Mouse (Mus musculus) kidney, embryonic 14.5 days (tissue): Measurements from ENCODE around the gene Mdk. TPM values are rescaled to one million over a fixed set of nuclear protein-coding genes. Genes with fewer than 3 reads are reported as not detected.

Source experiments
- ATAC-seq: fragments of 200-750 bp; cut with Nextera tagmentation; 2 replicates; pipeline ENCODE4 v1.8.0; 2017; ENCODE audit warnings: moderate number of reproducible peaks, mild to moderate bottlenecking, moderate TSS enrichment, moderate library complexity; ENCODE audit not compliant: low FRiP score, low TSS enrichment
- H3K27ac ChIP-seq: fragments of 300-500 bp; sonication (generic); 2 replicates; pipeline ENCODE4 v1.5.1; 2014; ENCODE audit warnings: low read depth, mild to moderate bottlenecking, low read length, moderate library complexity, mixed read lengths
- H3K27me3 ChIP-seq: fragments of 300-500 bp; sonication (generic); 2 replicates; pipeline ENCODE4 v1.6.1; 2014; ENCODE audit warnings: mild to moderate bottlenecking, low read length; ENCODE audit not compliant: control insufficient read depth, insufficient read depth
- H3K36me3 ChIP-seq: fragments of 300-500 bp; sonication (generic); 2 replicates; pipeline ENCODE4 v1.6.1; 2014; ENCODE audit warnings: low read length, mixed read lengths; ENCODE audit not compliant: control insufficient read depth, insufficient read depth
- H3K4me1 ChIP-seq: fragments of 300-500 bp; sonication (generic); 2 replicates; pipeline ENCODE4 v1.6.1; 2014; ENCODE audit warnings: low read length, mixed read lengths; ENCODE audit not compliant: control insufficient read depth, insufficient read depth
- H3K4me2 ChIP-seq: fragments of 300-500 bp; sonication (generic); replicated peaks from 2 replicates; pipeline ENCODE4 v1.6.1; 2014; ENCODE audit warnings: low read depth, mild to moderate bottlenecking, low read length
- H3K4me3 ChIP-seq: fragments of 300-500 bp; sonication (generic); 2 replicates; pipeline ENCODE4 v1.5.1; 2014; ENCODE audit warnings: mild to moderate bottlenecking, low read length
- H3K9ac ChIP-seq: fragments of 300-500 bp; sonication (generic); 2 replicates; pipeline ENCODE4 v1.6.1; 2014; ENCODE audit warnings: low read depth, mild to moderate bottlenecking, low read length, moderate library complexity
- H3K9me3 ChIP-seq: fragments of 300-500 bp; sonication (generic); 2 replicates; pipeline ENCODE4 v1.6.1; 2016; ENCODE audit warnings: low read length; ENCODE audit not compliant: control insufficient read depth
- WGBS: fragments of 180-500 bp; shearing (Covaris S2); extraction: QIAGEN DNeasy Blood & Tissue Kit; methylation state at CpG from one replicate; pipeline ENCODE4 v1.1.7; 2014; 5-methylcytosine and 5-hydroxymethylcytosine counted together
- polyA plus RNA-seq: library from polyadenylated mRNA; unstranded; fragments of >200 nt; fragmentation: Nextera tagmentation; extraction: Ambion mirVana; gene quantifications from 2 replicates; pipeline ENCODE4 v1.2.1, GENCODE M21; 2014

Gene Mdk
- polyA plus RNA-seq, 1 experiment from 2014 or later, result 1,361 TPM

DNA sequence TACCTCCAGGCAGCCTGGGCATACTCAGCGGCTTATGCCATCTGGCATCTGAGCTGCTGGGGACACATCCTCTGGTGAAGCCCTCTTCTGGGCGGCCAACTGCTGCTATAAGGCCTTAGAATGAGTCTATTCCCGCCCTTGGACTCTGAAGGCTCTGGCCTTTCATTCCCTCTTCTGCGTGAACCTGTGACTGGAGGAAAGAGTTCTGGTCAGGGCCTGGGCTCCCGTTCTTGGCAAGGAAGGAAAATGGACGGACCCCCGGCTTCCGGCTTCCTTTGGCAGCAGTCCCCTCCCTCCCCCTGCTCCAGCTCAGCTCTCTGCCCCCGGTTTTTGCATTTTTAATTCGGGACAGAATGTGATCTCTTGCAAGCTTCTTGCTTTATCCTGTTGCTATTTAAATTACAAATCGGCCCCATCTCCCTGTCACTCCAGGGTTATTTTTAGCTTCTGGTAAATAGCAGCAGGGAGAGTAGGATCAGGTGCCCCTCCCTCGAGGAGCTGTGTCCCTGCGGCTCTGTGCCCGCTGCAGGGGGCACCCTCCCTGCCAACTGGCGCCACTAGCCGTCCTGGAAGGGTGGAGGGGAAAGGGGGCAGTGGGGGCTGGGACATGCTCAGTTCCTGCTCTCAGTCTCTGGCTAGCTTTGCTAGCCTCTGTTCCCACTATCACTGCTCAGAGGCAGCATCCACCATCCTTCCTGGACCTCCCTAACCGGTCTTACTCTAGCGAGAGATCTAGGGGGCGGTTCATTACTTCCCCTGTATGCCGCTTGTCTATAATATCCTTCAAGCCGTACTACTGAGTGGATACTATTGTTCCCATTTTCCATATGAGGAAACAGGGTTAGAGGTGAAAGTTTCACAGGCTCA lies 39.4 kb upstream of the Mdk start:
- H3K27me3 ChIP-seq, result peaks cover 28% of the 10 kb centered on the region

DNA sequence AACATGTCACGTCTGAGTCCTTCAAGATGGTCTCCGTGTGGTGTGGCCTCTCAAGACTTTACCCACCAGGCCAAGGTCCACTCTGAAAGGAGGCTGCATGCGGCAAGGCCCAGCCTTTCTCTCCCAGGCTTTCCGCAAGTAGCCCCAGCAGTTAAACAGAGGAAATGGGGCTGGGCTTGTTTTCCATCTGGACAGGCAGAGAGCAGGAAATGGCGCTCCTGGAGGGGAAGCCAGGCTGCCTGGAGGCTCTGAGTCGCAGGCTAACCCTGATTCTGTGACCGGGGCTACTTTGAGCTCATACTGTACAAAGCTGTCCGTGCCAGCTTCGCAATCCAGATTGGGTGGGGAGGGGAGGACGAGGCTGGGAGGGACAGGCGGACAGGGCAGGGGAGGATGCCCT lies 35.9 kb upstream of the Mdk start:
- Histone ChIP-seq H3K36me3 (no peaks in the 10 kb centered on the region), H3K4me2 (no peak overlapping the region), H3K9ac (no peak overlapping the region), H3K4me1 (peaks cover 24% of the 10 kb centered on the region), H3K27me3 (no peaks in the 10 kb centered on the region; the same call in 1 of the 2 replicates), H3K9me3 (no peaks in the 10 kb centered on the region), H3K27ac (peak overlapping the region; percentile 74; the same call in 1 of the 2 replicates), H3K4me3 (no peak overlapping the region)
- ATAC-seq, result no peak
- WGBS, result 54% methylated on average over 11 of the region's 11 CpGs

More for the DNA sequence above, 39.4 kb upstream of the Mdk start:
- H3K4me2 ChIP-seq, result 0 out of 2 replicates have a peak overlapping the region, but pooled peaks have one; percentile 25
- H3K4me1 ChIP-seq, result peaks cover 25% of the 10 kb centered on the region
- H3K4me3 ChIP-seq, result no peak overlapping the region
- ATAC-seq, result peak; percentile 34; the same call in 1 of the 2 replicates
- no peaks in the 10 kb centered on the region for H3K9me3 ChIP-seq
- H3K36me3 ChIP-seq, result no peaks in the 10 kb centered on the region
- no peak overlapping the region for H3K9ac ChIP-seq
- peak overlapping the region; percentile 71 for H3K27ac ChIP-seq
- 22% methylated on average over 21 of the region's 21 CpGs for WGBS

DNA sequence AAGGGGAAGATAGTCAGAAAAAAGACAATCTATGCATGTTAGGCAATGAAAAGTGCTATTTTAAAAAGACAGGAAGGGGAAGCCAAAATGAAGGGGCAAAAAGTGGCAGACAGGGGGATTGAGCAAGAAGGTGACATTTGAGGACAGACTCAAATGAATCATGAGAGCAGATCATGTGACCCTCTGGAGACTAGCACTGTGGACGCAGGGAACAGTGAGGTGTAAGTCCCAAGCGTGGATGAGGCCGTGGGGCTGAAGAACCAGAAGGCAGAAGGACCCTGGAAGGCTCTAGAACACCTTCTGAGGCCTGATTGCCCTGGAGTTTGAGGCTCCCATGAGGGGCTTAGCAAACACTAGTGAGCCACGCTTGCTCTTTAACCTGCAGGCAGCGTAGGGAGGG lies 34.3 kb upstream of the Mdk start:
- Histone ChIP-seq H3K9ac (no peak overlapping the region), H3K4me3 (no peak overlapping the region), H3K27ac (no peak overlapping the region), H3K36me3 (no peaks in the 10 kb centered on the region; the same call in 1 of the 2 replicates), H3K4me1 (peaks cover 26% of the 10 kb centered on the region), H3K4me2 (no peak overlapping the region), H3K9me3 (no peaks in the 10 kb centered on the region), H3K27me3 (no peaks in the 10 kb centered on the region; the same call in 1 of the 2 replicates)
- WGBS, result 85% methylated on average over 5 of the region's 5 CpGs
- ATAC-seq, result no peak

DNA sequence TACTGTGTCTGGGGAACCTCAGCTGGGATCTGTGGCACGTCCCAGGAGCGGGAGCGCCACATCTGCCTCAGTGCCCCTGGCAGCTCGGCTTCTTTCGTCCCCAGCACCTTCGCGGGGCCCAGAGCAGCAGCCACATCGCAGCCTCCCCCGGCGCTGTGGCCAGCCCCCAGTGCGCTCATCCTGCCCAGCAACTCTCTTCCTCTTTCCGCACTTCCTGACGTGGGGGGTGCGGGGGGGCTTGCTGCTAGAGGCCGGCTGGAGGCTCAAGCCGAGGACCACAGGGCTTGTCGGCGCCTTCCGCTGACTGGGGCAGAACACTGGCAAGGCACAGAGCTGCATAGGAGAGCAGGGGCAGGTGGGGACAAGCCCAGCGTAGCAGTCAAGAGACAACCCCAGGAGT lies 33.3 kb upstream of the Mdk start:
- H3K27ac ChIP-seq, result peak overlapping the region; percentile 49
- H3K4me2 ChIP-seq, result peak overlapping the region; percentile 35
- peak overlapping the region; percentile 24; the same call in 1 of the 2 replicates for H3K4me3 ChIP-seq
- no peak for ATAC-seq
- no peaks in the 10 kb centered on the region; the same call in 1 of the 2 replicates for H3K27me3 ChIP-seq
- H3K4me1 ChIP-seq, result peaks cover 20% of the 10 kb centered on the region
- 11% methylated on average over 20 of the region's 20 CpGs for WGBS
- peak overlapping the region; percentile 43 for H3K9ac ChIP-seq
- H3K36me3 ChIP-seq, result no peaks in the 10 kb centered on the region; the same call in 1 of the 2 replicates
- H3K9me3 ChIP-seq, result no peaks in the 10 kb centered on the region

DNA sequence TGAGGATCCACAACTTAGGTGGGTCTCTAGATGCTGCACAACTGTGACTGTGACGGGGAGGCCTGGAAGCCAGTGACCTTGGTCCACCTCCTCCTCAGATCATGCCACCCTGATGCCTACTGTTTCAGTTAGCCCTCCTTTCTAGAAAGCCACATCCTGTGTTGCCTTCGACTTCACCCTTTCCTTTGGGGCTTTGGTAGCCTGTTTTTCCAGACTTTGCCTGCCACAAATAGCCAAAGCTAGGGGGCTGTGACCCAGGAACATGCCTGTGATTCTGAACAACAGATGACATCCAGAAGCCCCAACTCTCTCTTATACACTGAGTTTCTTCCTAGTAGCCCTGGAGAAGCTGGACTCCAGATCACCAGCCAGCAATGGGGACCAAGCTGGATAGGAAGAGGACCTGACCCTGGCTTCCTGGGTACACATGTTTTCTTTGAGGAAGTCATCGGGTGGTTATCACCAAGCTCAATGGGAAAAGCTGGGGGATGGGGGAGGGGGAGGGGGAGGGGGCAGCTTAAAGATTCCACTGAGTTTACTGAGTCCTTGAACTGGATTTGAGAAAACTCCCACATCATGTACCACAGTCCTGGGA lies 32.6 kb upstream of the Mdk start:
- WGBS, result 80% methylated on average over 3 of the region's 3 CpGs
- H3K36me3 ChIP-seq, result no peaks in the 10 kb centered on the region; the same call in 1 of the 2 replicates
- no peak for ATAC-seq
- no peaks in the 10 kb centered on the region for H3K9me3 ChIP-seq
- H3K4me1 ChIP-seq, result peaks cover 20% of the 10 kb centered on the region
- peak overlapping the region; percentile 35 for H3K4me2 ChIP-seq
- H3K27ac ChIP-seq, result peak overlapping the region; percentile 49; the same call in 1 of the 2 replicates
- peak overlapping the region; percentile 90; the same call in 1 of the 2 replicates for H3K4me3 ChIP-seq
- peak overlapping the region; percentile 43; the same call in 1 of the 2 replicates for H3K9ac ChIP-seq
- no peaks in the 10 kb centered on the region; the same call in 1 of the 2 replicates for H3K27me3 ChIP-seq

DNA sequence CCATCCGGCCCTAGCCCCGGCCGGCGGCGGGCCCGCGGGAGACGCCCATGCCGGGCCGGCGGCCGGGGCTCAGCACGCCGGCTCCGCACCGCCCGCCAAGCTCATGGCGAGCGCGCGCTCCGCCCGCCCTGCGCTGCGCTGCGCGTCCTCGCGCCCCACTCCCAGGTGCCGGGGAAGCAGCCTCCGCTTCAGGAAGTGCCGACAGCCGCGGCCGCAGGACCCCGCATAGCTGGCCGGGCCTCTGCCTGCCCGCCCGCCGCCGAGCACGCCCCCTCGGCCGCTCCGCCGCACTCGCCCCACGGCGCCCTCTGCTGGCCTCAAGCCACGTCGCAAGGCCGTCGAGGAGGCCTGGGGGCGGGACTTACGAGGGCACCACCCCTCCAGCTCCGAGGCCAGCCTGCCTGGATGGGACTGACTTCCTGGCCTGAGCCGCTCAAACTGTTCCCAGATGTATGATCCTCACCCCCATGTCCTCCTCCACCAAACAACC lies 31.4 kb upstream of the Mdk start:
- Histone ChIP-seq H3K36me3 (no peaks in the 10 kb centered on the region; the same call in 1 of the 2 replicates), H3K27ac (peak overlapping the region; percentile 57; the same call in 1 of the 2 replicates), H3K4me3 (peak overlapping the region; percentile 90), H3K9ac (peak overlapping the region; percentile 92), H3K4me2 (peak overlapping the region; percentile 85), H3K9me3 (no peaks in the 10 kb centered on the region), H3K27me3 (no peaks in the 10 kb centered on the region; the same call in 1 of the 2 replicates), H3K4me1 (peaks cover 20% of the 10 kb centered on the region)
- ATAC-seq, result peak; percentile 94
- under 1% methylated on average over 51 of the region's 57 CpGs for WGBS

DNA sequence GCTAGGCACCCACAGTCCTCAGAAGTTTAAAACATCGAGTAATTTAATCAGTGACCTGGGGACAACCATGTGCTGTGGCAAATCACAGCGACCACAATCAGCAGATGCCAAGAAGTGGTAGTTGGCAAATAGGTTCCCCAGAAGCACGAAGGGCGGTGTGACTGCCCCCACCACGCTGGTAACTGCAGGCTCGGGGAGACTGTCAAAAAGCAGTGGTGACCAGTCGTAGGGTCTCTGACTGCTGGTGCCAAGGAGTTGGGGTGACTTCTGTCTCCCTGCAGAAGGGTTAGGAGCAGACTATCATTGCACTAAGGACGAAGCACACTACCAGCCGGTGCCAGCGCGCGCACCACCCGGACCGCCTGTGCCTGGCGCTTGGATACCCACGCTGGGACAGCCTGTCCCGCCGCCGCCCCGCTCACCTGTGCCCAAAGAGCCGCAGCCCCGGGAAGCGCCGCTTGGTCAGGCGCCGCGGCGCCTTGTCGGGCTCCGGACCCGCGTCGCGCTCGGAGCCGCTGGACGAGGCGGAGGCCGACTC lies 30.8 kb upstream of the Mdk start:
- H3K27me3 ChIP-seq, result no peaks in the 10 kb centered on the region; the same call in 1 of the 2 replicates
- H3K36me3 ChIP-seq, result no peaks in the 10 kb centered on the region; the same call in 1 of the 2 replicates
- no peak for ATAC-seq
- peak overlapping the region; percentile 85 for H3K4me2 ChIP-seq
- peak overlapping the region; percentile 57; the same call in 1 of the 2 replicates for H3K27ac ChIP-seq
- H3K4me1 ChIP-seq, result peaks cover 20% of the 10 kb centered on the region
- H3K4me3 ChIP-seq, result peak overlapping the region; percentile 90
- peak overlapping the region; percentile 92 for H3K9ac ChIP-seq
- no peaks in the 10 kb centered on the region for H3K9me3 ChIP-seq
- WGBS, result under 1% methylated on average over 29 of the region's 39 CpGs

DNA sequence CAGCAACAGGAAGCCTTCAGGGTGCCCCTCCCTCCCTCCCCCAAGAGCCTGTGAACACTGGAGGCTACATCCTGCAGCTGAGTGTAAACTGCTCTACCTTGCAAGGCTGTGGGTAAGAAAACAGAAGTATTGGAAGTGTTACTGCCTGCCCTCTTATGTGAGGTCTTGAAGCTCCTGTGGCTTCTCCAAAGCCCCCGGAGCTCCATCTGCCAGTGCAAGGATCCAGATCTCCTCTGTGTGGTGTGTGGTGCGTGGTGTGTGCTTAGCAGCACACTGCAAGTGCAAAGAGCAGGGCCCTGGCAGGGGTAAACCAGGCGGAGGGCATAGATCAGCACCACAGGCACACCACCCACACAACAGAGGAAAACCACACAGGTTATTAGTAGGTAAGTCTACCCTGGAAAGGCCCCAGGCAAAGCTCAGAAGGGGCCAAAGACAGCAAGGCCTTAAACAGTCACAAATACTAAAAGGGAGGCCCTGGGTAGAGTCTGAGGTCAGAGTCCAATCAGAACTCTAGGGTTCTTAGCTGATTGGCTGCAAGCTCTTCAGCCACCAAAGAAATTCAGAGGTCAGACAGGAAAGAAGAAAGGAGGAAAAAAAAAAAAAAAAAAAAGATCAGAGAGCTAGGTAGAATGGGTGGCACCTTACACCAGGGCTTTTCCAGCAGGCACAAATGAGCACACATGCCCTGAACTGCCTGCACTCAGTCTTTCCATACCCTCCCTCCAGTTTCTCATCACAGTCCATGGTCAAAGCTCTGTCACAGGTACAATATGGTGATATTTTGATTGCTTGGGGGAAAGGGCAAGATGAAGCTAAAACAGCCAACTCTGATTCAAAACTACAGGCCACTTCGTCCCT lies 30.0 kb upstream of the Mdk start:
- Histone ChIP-seq H3K27me3 (no peaks in the 10 kb centered on the region; the same call in 1 of the 2 replicates), H3K27ac (no peak overlapping the region), H3K9ac (peak overlapping the region; percentile 92; the same call in 1 of the 2 replicates), H3K4me1 (peaks cover 25% of the 10 kb centered on the region), H3K4me2 (peak overlapping the region; percentile 85), H3K9me3 (no peaks in the 10 kb centered on the region), H3K36me3 (no peaks in the 10 kb centered on the region; the same call in 1 of the 2 replicates), H3K4me3 (peak overlapping the region; percentile 90)
- ATAC-seq, result no peak
- 52% methylated on average over 4 of the region's 4 CpGs for WGBS
